Mouse (Mus musculus) intestine, embryonic 16.5 days (tissue): ENCODE data around the gene Rnf8. TPM values are rescaled to one million over a fixed set of nuclear protein-coding genes. Genes with fewer than 3 reads are reported as not detected.
A peak's percentile ranks its signal among the peaks of the same experiment; 100 is the strongest.

Source experiments
- ATAC-seq: fragments of 200-750 bp; cut with Nextera tagmentation; 2 replicates; pipeline ENCODE4 v1.8.0; 2017; ENCODE audit warnings: moderate TSS enrichment, moderate library complexity
- H3K27ac ChIP-seq: fragments of 300-500 bp; sonication (generic); 2 replicates; pipeline ENCODE4 v1.5.1; 2014; ENCODE audit warnings: mild to moderate bottlenecking, low read length
- H3K27me3 ChIP-seq: fragments of 300-500 bp; sonication (generic); replicated peaks from 2 replicates; pipeline ENCODE4 v1.6.1; 2014; ENCODE audit warnings: low read length, control low read depth, mixed read lengths; ENCODE audit not compliant: control insufficient read depth, insufficient read depth
- H3K36me3 ChIP-seq: fragments of 300-500 bp; sonication (generic); 2 replicates; pipeline ENCODE4 v1.6.1; 2014; ENCODE audit warnings: low read length, control low read depth; ENCODE audit not compliant: control insufficient read depth, insufficient read depth
- H3K4me1 ChIP-seq: fragments of 300-500 bp; sonication (generic); 2 replicates; pipeline ENCODE4 v1.6.1; 2014; ENCODE audit warnings: low read length, control low read depth, mixed read lengths; ENCODE audit not compliant: control insufficient read depth, insufficient read depth
- H3K4me2 ChIP-seq: fragments of 300-500 bp; sonication (generic); 2 replicates; pipeline ENCODE4 v1.6.1; 2014; ENCODE audit warnings: low read depth, low read length, control low read depth
- H3K4me3 ChIP-seq: fragments of 300-500 bp; sonication (generic); 2 replicates; pipeline ENCODE4 v1.5.1; 2014; ENCODE audit warnings: mild to moderate bottlenecking, low read length
- H3K9ac ChIP-seq: fragments of 300-500 bp; sonication (generic); 2 replicates; pipeline ENCODE4 v1.6.1; 2014; ENCODE audit warnings: low read depth, low read length
- H3K9me3 ChIP-seq: fragments of 300-500 bp; sonication (generic); 2 replicates; pipeline ENCODE4 v1.6.1; 2016; ENCODE audit warnings: low read length, control low read depth; ENCODE audit not compliant: control insufficient read depth
- WGBS: fragments of 180-500 bp; shearing (Covaris S2); extraction: QIAGEN DNeasy Blood & Tissue Kit; methylation state at CpG from one replicate; pipeline ENCODE4 v1.1.7; 2014; 5-methylcytosine and 5-hydroxymethylcytosine counted together
- polyA plus RNA-seq: library from polyadenylated mRNA; unstranded; fragments of >200 nt; fragmentation: Nextera tagmentation; extraction: Ambion mirVana; gene quantifications from 2 replicates; pipeline ENCODE4 v1.2.1, GENCODE M21; 2015

Gene Rnf8
- polyA plus RNA-seq, 1 experiment from 2014 or later = 55.9 TPM

GRCm38 (mm10) chr17:29669030-29669429 is 54.4 kb downstream of the Rnf8 start:
- no peak overlapping the region for H3K4me2 ChIP-seq
- H3K27ac ChIP-seq = no peak overlapping the region
- no peak overlapping the region for H3K4me3 ChIP-seq
- peaks cover 2% of the 10 kb centered on the region; the same call in 1 of the 2 replicates for H3K4me1 ChIP-seq
- no peaks in the 10 kb centered on the region for H3K27me3 ChIP-seq
- no peak for ATAC-seq
- no peak overlapping the region for H3K9ac ChIP-seq
- H3K9me3 ChIP-seq = no peaks in the 10 kb centered on the region
- H3K36me3 ChIP-seq = peaks cover 6% of the 10 kb centered on the region; the same call in 1 of the 2 replicates
- WGBS = 88% methylated on average over 4 of the region's 4 CpGs

GRCm38 (mm10) chr17:29669936-29670335 is 55.3 kb downstream of the Rnf8 start:
- H3K4me1 ChIP-seq = peaks cover 2% of the 10 kb centered on the region; the same call in 1 of the 2 replicates
- H3K4me2 ChIP-seq = no peak overlapping the region
- peak; percentile 86 for ATAC-seq
- H3K9me3 ChIP-seq = no peaks in the 10 kb centered on the region
- no peaks in the 10 kb centered on the region for H3K27me3 ChIP-seq
- H3K36me3 ChIP-seq = peaks cover 6% of the 10 kb centered on the region
- H3K27ac ChIP-seq = no peak overlapping the region; the same call in 1 of the 2 replicates
- no peak overlapping the region for H3K4me3 ChIP-seq
- no peak overlapping the region for H3K9ac ChIP-seq

- Histone ChIP-seq H3K9me3 (no peaks in the 10 kb centered on the region), H3K4me3 (no peak overlapping the region), H3K27me3 (no peaks in the 10 kb centered on the region), H3K4me1 (peaks cover 2% of the 10 kb centered on the region; the same call in 1 of the 2 replicates), H3K9ac (no peak overlapping the region), H3K36me3 (peaks cover 10% of the 10 kb centered on the region), H3K27ac (no peak overlapping the region), H3K4me2 (no peak overlapping the region)
- WGBS = 79% methylated on average over 2 of the region's 2 CpGs
- no peak for ATAC-seq
These were observed 56.4 kb downstream of the Rnf8 start for GRCm38 (mm10) chr17:29671021-29671420.

GRCm38 (mm10) chr17:29673325-29673724 is 58.7 kb downstream of the Rnf8 start:
- Histone ChIP-seq H3K4me2 (no peak overlapping the region), H3K9ac (no peak overlapping the region), H3K36me3 (peaks cover 13% of the 10 kb centered on the region), H3K27ac (no peak overlapping the region), H3K4me3 (no peak overlapping the region), H3K9me3 (no peaks in the 10 kb centered on the region), H3K27me3 (no peaks in the 10 kb centered on the region), H3K4me1 (peaks cover 2% of the 10 kb centered on the region; the same call in 1 of the 2 replicates)
- ATAC-seq = no peak
- 92% methylated on average over 4 of the region's 4 CpGs for WGBS

GRCm38 (mm10) chr17:29678526-29678925 is 63.9 kb downstream of the Rnf8 start:
- Histone ChIP-seq H3K4me1 (0 out of 2 replicates have a peak, but pooled peaks cover 3% of the 10 kb centered on the region), H3K4me2 (no peak overlapping the region), H3K9me3 (no peaks in the 10 kb centered on the region), H3K27me3 (no peaks in the 10 kb centered on the region), H3K36me3 (peaks cover 16% of the 10 kb centered on the region), H3K4me3 (no peak overlapping the region), H3K27ac (no peak overlapping the region), H3K9ac (no peak overlapping the region)
- no peak for ATAC-seq
- WGBS = 86% methylated on average over 8 of the region's 8 CpGs

GRCm38 (mm10) chr17:29679038-29679767 is 64.6 kb downstream of the Rnf8 start:
- no peak overlapping the region for H3K27ac ChIP-seq
- H3K9me3 ChIP-seq = no peaks in the 10 kb centered on the region
- H3K36me3 ChIP-seq = peaks cover 19% of the 10 kb centered on the region
- ATAC-seq = no peak
- no peaks in the 10 kb centered on the region for H3K27me3 ChIP-seq
- no peak overlapping the region for H3K9ac ChIP-seq
- no peak overlapping the region for H3K4me2 ChIP-seq
- 86% methylated on average over 6 of the region's 6 CpGs for WGBS
- no peak overlapping the region for H3K4me3 ChIP-seq
- H3K4me1 ChIP-seq = 0 out of 2 replicates have a peak, but pooled peaks cover 3% of the 10 kb centered on the region

- Histone ChIP-seq H3K9me3 (no peaks in the 10 kb centered on the region), H3K27ac (peak overlapping the region; percentile 40; the same call in 1 of the 2 replicates), H3K4me1 (0 out of 2 replicates have a peak, but pooled peaks cover 3% of the 10 kb centered on the region), H3K4me2 (no peak overlapping the region), H3K27me3 (no peaks in the 10 kb centered on the region), H3K36me3 (peaks cover 17% of the 10 kb centered on the region), H3K9ac (no peak overlapping the region), H3K4me3 (no peak overlapping the region)
- peak; percentile 56 for ATAC-seq
- WGBS = 51% methylated on average over 2 of the region's 2 CpGs
These were observed 65.6 kb downstream of the Rnf8 start for GRCm38 (mm10) chr17:29680174-29680573.

- Histone ChIP-seq H3K36me3 (peaks cover 18% of the 10 kb centered on the region), H3K4me2 (no peak overlapping the region), H3K9ac (no peak overlapping the region), H3K9me3 (no peaks in the 10 kb centered on the region), H3K27me3 (no peaks in the 10 kb centered on the region), H3K4me1 (0 out of 2 replicates have a peak, but pooled peaks cover 3% of the 10 kb centered on the region), H3K4me3 (no peak overlapping the region), H3K27ac (no peak overlapping the region)
- 86% methylated on average over 2 of the region's 2 CpGs for WGBS
- no peak for ATAC-seq
These were observed 66.3 kb downstream of the Rnf8 start for GRCm38 (mm10) chr17:29680921-29681320.

- H3K36me3 ChIP-seq = peaks cover 20% of the 10 kb centered on the region
These were observed 67.1 kb downstream of the Rnf8 start for GRCm38 (mm10) chr17:29681669-29682068.

More at GRCm38 (mm10) chr17:29681669-29682068, 67.1 kb downstream of the Rnf8 start:
- H3K27me3 ChIP-seq = no peaks in the 10 kb centered on the region
- no peaks in the 10 kb centered on the region for H3K9me3 ChIP-seq
- no peak overlapping the region for H3K4me3 ChIP-seq
- 0 out of 2 replicates have a peak, but pooled peaks cover 3% of the 10 kb centered on the region for H3K4me1 ChIP-seq
- H3K27ac ChIP-seq = no peak overlapping the region
- H3K4me2 ChIP-seq = no peak overlapping the region
- H3K9ac ChIP-seq = no peak overlapping the region
- WGBS = 94% methylated on average over 9 of the region's 9 CpGs
- ATAC-seq = no peak
